Mouse (Mus musculus): ENCODE data around the gene Nup62cl. TPM values are rescaled to one million over a fixed set of nuclear protein-coding genes. Genes with fewer than 3 reads are reported as not detected.
A peak's percentile ranks its signal among the peaks of the same experiment; 100 is the strongest.

Nup62cl gene
- total and polyA plus RNA-seq, 2 experiments = 1.4 to 3.4 TPM

GRCm38 (mm10) chrX:139997740-139998690 lies 64.5 kb downstream of the Nup62cl start, which contains the start of gene Rbm41:
Gene Rbm41, minus strand, starts transcription at chrX:139998595.
- Histone ChIP-seq H3K79me2 (ENCODE audit: control insufficient read depth, insufficient read depth, low read length) (no peaks in the 10 kb centered on the region; the same call in 1 of the 2 replicates), H3K27me3 (ENCODE audit: control insufficient read depth, insufficient read depth, low read length) (no peaks in the 10 kb centered on the region), H3K4me3 (ENCODE audit: insufficient read depth, low read depth, low read length) (peak within 1 kb of the TSS; percentile 66), H3K9ac (ENCODE audit: low read depth, low read length) (peak within 1 kb of the TSS; percentile 28), H3K27ac (replicated peaks; ENCODE audit: insufficient read depth, low read depth, low read length) (no peak within 1 kb of the TSS), H3K4me1 (ENCODE audit: control insufficient read depth, insufficient read depth, low read length) (no peaks in the 10 kb centered on the region; the same call in 1 of the 2 replicates), H3K36me3 (ENCODE audit: control insufficient read depth, insufficient read depth, low read length) (peaks cover 3% of the 10 kb centered on the region; the same call in 1 of the 2 replicates)
- WGBS = 3% methylated on average over 25 of the region's 25 CpGs
- TF ChIP-seq POLR2A (IDR thresholded peaks at IDR 0.05; ENCODE audit: extremely low read depth, insufficient read depth, low read length) (no peak), CTCF (IDR thresholded peaks at IDR 0.05; ENCODE audit: low read depth, low read length) (no peak)
- DNase-seq (ENCODE audit: extremely low read depth, low read depth, low spot score) = peak; percentile 75

GRCm38 (mm10) chrX:139982115-139982514 lies 80.4 kb downstream of the Nup62cl start:
- Histone ChIP-seq H3K27me3 (ENCODE audit: control insufficient read depth, insufficient read depth, low read length) (no peaks in the 10 kb centered on the region), H3K36me3 (ENCODE audit: control insufficient read depth, insufficient read depth, low read length) (peaks cover 5% of the 10 kb centered on the region), H3K9ac (ENCODE audit: low read depth, low read length) (no peak overlapping the region), H3K4me1 (ENCODE audit: control insufficient read depth, insufficient read depth, low read length) (0 out of 2 replicates have a peak, but pooled peaks cover 2% of the 10 kb centered on the region), H3K4me3 (ENCODE audit: insufficient read depth, low read depth, low read length) (no peak overlapping the region), H3K79me2 (ENCODE audit: control insufficient read depth, insufficient read depth, low read length) (no peaks in the 10 kb centered on the region), H3K27ac (replicated peaks; ENCODE audit: insufficient read depth, low read depth, low read length) (no peak overlapping the region)
- TF ChIP-seq CTCF (IDR thresholded peaks at IDR 0.05; ENCODE audit: low read depth, low read length) (no peak), POLR2A (IDR thresholded peaks at IDR 0.05; ENCODE audit: extremely low read depth, insufficient read depth, low read length) (no peak)
- no peak for DNase-seq (ENCODE audit: extremely low read depth, low read depth, low spot score)
- 82% methylated on average over 5 of the region's 5 CpGs for WGBS

Other genes starting within 250 kb of the Nup62cl start
- 2.3 and 2.8 TPM in 2 replicates for gene Morc4, start 191.0 kb downstream of the Nup62cl start, total RNA-seq (2014; rRNA removed)
- gene Morc4, start 191.0 kb downstream of the Nup62cl start, polyA plus RNA-seq (2012; rRNA removed) = 1.7 and 2.0 TPM in 2 replicates
- 5.1 and 5.8 TPM in 2 replicates for gene Rbm41, start 64.1 kb downstream of the Nup62cl start, total RNA-seq (2014; rRNA removed)
- gene Rbm41, start 64.1 kb downstream of the Nup62cl start, polyA plus RNA-seq (2012; rRNA removed) = 0.15 and 0.24 TPM in 2 replicates
- gene Pih1h3b, start 167 bp upstream of the Nup62cl start, total RNA-seq (2014; rRNA removed) = not detected in 2 replicates
- not detected in 2 replicates for gene Pih1h3b, start 167 bp upstream of the Nup62cl start, polyA plus RNA-seq (2012; rRNA removed)

Measured in liver, adult 2 months (tissue).